Mouse (Mus musculus): ENCODE measurements around the gene Morc1.

Gene Morc1

DNA sequence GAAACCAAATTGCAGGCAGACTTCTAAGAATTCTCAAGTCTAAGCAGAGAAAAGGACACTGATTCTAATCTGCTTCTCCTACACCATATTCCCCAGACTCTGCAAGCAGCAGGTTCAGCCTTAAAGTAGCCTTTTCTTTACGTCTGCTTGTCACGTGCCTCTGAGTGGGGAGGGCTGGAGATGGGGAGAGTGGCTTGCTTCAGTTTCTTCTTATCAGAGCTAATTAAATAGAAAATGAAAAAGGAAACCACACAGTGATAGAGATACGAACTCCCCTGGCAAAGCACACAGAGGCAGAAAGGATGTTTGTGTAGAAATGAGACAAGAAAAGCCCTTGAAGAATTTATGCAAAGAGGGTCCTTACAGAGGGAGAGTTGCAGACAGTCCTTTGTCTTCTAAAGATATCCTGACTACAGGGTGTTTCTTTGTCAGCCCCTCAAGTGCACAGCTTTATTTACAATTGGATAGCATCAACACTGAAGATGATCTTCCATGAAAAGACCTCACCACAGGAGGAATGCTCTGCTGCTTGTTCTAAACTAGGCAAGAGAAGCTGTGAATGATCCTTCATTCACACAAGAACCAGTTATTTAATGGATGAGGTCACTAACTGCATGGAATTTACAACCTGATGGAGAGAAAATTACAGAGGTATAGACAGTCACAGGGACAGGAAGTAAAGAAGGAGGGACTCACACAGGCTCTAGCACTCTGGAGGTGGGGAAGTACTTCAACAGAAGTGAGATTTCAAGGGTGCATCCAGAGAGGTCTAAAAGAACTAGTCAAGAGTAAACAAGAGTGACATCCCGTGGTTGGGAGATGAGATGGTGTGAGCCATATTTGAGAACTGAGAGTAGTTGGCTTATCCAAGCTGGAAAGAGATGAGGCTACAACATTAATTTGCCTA is 44.1 kb downstream of the Morc1 start:
- in situ Hi-C loops (cut with MboI): no loop called here

DNA sequence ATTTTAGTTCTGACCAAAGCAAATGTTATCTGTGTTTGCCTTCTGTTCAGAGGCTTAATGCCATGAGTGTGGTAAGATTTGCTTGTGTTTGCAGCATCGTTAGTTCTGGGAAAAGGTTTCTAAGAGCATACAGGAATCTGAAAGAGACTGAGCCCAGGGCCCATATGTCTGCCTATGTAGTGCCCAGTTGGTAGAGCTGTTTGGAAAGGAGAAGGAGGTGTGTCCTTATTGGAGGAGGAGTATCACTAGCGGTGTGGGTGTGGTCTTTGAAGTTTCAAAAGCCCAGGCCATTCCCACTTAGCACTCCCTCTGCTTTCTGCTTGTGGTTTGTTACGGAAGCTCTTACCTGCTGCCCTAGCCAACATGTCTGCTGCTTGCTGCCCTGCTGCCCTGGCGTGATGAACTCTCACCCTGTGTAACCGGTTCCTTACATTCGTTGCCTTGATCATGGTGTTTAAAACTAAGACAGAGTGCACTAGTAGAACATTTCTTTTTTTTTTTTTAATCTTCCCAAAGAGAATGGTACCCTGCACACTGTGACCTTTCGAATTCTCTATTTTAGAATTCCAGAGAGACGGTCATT is 48.3 kb downstream of the Morc1 start:
- in situ Hi-C loops (cut with MboI): no loop called here

DNA sequence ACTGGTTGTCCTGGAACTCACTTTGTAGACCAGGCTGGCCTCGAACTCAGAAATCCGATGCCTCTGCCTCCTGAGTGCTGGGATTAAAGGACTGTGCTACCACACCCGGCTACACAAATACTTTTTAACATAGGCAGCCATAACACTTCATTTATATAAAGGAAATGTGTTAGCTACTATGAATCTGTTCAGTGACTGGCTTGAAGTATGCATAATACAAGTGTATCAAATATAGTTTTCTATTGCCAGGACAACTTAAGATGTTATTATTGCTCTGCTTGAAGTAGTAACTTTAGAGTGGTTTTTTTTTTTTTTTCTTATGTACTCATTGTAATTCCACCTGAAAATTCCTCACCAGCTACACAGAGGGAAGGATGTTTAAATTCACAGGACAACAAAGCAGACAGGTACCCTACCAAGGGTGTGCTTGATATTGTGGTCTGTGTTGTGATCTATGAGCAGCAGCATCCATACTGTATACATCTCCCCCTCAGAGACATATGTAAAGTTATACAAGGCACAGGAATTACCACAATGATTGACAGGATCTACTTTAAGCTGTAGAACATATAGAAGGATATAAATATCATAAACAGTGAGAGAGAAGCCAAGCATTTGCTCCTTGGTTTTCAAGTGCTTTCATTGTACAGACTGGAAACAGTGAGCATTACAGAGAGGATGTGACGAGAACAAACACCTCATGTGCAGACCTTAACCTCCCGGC is 85.9 kb downstream of the Morc1 start:
- in situ Hi-C loops (cut with MboI): no loop called here

DNA sequence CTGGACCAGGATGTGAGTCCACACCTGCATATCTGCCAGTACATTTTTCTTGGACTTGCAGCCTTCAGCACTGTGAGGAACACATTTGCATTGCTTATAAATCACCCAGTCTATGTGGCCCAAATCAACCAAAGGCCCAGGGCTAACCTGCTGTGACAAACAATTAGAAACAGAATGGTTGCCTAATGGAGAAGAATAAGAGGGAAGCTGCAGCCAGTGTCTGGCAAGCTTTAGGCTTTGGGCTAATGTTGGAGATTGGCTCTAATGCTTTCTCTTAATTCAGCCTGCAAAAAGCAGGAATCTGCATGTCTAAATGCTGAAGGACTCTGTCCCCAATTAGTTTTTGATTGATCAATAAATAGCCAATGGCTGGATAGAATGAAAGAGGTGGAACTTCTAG is 88.5 kb downstream of the Morc1 start:
- in situ Hi-C loops (cut with MboI): no loop called here

DNA sequence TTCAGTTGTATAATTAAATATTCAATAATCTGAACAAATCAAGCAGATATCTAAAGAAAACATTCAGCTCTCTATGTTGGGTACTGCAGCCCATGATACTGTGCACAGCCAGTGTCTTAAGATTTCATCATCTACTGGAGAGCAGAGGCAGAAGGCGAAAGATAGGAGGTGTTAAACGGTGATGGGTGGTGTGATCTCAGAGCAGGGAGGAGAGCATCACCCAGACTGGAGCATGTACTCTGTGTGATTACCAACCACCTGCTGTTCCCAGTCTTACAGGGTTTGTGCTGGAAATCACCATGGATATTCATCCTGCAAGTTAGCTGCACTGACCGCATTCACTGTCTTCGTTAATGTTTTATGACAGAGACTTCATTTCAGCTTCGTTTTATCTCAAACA is 106.1 kb downstream of the Morc1 start:
- in situ Hi-C loops (cut with MboI): no loop called here

DNA sequence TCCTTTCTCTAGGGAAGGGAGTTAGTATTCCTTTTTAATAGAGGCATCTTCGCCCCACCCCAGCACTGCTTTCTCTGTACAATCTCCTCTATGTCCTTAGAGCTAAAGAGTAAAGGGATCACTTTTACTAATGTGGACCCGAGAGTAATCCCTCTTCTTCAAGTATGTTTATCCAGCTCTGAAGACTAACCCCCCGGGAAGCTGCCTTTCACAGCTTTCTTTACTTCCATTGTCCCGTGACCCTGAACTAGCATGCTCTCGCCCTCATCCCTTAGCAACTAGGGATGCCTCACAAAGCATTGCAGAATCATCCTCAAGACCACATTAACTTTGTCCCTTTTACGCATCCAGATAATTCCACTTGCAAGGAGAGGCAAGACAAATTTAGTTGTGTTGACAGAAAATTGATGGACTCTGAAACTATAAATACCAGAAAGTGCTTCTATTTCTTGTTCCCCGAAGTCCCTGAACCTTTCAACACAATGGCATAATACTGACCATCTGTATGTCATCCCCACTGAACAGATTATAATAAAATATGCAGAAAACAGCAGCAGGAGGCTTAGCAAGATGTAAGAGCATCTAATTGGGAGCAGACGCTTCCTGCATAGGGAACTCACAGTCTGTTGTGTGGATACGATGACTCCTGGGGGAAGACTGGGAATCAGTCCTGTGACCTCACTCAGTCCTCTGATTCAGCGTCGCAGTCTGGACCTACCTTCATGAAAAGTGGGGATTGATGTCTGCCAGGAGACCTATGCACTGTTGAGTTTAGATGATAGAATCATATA is 131.4 kb downstream of the Morc1 start:
- in situ Hi-C loops (cut with MboI): no loop called here

DNA sequence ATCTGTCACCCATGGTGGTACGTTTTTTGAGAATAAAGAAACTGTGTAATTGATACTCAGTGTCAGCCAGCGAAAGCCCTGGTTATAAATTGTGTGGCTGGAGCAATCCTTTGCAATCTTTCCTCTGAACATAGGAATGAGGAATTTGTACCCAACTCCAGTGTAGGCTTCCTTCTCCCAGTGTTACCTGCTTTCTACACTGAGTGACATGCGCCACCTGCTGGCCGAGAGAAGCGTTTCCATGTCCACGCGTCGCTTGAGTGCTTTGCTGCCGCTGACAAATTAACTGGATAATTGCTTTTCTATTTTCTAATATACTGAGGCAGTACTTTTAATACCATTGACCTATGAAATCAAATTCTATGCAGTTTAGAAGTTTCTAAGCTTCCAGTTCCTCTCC is 139.3 kb downstream of the Morc1 start:
- in situ Hi-C loops (cut with MboI): no loop called here

DNA sequence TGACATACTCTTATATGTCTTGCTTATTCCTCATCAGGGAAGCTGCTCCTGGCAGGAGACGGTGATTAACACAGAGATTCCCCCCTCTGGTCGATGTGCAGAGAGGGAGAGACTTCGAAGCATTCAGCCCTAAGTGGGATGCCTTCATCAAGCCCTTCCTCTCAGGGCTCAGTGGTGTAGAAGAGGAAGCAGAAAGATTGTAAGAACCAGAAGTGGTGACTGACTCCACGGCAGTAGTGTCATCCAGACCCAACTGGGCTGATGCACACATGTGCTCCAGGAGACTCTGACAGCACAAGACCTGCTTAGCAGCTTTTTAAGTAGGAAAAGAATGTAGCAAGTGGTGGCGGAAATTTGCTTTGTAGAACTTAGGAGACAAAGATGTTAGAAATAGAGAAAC is 143.0 kb downstream of the Morc1 start:
- in situ Hi-C loops (cut with MboI): no loop called here

DNA sequence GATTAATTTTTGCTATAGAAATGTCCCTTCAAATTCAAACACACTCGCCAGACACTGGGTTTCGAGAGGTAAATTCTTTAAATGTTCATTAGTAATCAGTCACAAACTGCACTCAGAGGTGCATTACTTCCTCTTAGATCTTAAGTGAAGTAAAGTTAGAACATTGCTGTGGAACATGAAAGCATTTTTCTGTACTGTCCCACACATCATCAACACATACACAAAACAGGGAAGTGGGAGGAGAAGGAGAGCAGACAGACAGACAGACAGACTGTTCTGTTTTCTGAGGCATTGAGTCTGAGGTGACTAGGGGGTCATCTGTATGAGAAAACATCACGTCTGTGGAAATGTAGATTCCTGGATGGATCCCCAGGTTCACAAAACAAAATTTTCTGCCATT is 143.5 kb downstream of the Morc1 start:
- in situ Hi-C loops (cut with MboI): no loop called here

DNA sequence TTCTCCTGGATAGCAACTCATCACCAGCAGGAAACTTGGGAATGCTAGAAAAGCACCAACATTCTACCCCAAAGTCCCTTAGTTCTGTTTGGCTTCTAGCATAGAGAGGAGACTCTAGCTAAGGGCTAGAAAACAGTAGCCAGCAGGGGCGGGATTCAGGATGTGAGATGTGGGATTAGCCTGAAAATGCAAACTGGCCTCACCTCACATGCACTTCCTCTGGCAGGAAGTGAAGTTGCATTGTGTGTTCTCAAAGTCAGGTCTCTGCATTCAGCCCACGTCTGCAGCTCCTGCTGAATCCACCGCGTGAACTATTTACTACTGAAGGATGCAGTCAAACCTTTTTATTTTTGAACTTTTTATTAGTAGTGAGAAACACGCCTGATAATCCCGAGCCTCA is 154.3 kb downstream of the Morc1 start:
- in situ Hi-C loops (cut with MboI): no loop called here

DNA sequence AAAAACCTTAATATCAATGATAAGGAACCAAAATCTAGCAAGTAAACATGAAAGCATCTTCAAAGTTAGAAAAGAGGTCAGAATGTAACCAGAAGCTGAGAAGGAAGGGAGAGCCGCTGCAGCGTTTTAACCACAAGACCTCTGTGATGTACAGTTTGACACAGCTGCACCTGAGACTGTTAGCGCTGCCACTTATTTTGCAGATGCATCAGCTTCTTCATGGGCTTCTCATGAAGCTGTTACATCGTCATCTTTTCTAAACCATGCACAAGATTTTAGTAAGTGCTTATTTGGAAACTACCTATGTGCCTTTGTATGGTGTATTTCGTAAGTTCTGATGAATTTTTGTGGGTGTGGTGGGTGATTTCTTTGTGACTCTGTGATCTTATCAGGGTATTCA is 163.4 kb downstream of the Morc1 start:
- in situ Hi-C loops (cut with MboI): no loop called here

DNA sequence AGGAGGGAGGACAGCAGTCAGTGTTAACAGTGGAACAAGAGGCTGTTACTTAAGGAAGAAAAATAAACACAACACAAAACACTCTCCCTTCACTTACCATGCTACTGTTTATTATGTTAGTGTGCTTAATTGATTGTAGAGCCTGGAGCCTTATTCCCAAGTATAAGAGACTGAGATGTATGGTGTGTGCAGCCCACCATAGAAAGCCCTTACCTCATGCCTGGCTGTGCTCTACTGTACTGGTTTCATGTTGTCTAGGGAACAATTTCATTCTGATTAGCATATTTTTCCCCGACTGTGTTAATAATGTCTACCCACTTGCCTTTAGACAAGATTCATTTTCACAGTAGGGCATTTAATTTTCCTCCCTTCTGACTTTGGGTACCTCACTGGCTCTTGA is 164.2 kb downstream of the Morc1 start:
- in situ Hi-C loops (cut with MboI): no loop called here

DNA sequence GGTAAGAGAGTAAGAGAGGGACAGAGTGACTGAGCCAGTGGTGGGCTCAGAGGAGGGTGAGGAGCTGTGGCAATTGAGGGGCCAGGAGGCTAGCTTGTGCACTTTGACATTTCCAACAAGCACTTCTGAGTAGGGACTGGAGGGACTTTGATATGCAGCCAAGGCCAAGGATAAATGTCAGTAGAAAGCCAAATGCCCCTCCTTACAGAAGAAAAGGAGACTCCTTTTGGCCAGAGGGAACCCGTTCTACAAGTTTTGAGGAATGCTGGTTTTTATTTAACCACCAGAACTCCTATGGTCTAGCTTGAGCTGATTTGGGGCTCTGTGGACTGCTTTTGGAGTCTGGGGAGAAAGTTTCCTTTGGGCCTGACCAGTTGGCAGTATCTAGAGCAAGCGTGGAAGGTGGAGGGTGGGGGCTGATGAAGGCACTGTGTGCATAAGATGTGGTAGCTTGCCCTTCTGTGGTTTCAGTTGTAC is 172.7 kb downstream of the Morc1 start:
- in situ Hi-C loops (cut with MboI): no loop called here

DNA sequence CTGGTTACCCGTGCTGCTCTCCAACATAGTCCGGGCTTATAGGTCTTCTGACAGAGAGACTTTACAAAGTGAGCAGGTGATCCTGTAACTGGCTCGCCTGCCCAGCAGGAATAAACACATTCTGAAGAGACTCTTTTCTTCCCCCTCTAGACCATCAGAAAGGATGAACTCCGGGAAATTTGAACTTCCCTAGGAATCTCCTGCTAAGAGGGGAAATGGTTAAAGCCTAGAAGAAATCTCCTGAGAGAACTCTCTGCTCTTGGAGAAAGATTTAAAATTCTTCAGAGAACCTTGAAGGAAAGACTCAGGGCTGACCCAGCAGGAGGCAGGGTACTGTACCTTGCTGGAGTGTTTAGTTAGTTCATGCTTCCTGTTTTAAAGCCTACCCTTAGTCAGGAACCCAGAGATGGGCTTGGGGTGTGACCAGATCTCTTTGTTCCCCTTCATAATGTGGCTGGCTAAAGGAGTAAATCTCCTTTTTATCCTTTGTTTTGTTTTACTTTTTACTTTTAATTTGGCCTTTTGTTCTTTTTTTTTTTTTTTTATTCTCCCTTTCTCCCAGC is 175.5 kb downstream of the Morc1 start:
- in situ Hi-C loops (cut with MboI): no loop called here

DNA sequence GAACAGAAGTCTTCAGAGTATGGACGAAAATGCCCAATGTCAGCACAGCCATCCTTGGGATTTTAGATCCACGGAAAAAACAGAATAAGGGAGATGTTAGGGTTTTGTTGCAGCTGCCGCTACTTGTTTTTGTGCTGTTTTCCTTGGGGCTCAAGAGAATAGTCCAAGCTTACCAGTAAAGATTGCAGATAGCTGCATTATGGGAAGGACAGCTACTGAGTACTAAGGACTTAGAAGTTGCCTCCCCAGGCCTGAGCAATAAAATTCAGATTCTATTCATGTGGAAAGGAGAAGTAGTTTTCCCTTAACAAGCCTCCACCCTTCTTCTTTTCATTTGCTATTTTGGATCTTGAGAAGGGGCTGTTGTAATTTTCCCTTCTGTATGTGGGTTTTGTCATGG is 177.2 kb downstream of the Morc1 start:
- in situ Hi-C loops (cut with MboI): no loop called here

DNA sequence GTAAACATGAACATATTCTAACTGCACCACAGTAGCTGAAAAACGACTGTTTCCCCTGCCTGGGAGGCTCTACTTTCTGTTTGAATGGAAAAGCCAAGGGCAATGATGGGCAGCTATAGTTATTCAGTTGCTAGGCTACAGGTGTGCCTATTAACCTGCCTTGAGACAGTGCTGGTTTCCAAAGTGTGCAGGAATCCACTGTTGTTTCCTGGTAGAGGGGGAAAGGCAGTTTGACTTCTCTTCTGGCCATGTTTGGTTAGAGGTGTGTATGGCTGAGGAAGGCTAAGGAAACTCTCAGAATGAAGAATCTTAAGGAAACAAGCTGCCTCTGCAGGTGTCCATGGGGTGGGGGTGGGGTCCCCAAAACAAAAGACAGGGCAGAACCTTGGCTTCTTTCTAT is 179.8 kb downstream of the Morc1 start:
- in situ Hi-C loops (cut with MboI): no loop called here

DNA sequence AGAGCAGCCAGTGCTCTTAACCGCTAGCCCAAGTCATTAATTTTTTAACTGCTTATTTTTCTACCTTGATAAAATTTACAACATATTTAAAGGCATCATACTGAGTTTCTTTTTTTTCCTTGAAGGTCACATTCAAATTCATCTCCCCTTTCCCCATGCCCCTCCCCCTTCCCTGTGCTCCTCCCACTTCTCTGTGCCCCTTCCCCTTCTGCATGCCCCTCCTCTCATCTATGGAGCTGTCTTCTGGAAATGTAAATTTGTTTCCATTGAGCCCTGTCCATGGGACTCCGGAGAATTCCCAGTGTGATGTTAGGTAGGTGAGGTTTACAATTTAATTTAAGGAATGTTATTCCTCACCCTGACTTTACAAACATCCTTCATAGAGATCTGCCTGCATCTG is 180.4 kb downstream of the Morc1 start:
- in situ Hi-C loops (cut with MboI): no loop called here

DNA sequence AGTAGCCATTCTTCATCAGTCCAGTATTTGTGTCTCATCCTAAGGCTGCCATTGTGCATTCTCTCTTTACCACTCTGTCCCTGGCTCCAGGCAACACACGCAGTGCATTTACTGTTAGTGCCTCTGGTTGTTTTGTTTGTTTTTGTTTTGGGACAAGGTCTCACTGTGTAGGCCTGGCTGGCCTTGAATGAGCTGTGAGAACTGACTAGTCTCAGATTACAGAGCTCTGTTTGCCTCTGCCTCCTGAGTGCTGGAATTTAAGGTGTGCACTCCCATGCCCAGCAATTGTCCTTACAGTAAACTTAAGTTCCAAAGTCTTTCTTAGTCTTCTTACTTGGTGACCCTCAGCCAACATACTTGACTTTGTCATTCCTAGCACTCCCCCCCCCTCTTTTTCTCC is 182.7 kb downstream of the Morc1 start:
- in situ Hi-C loops (cut with MboI): no loop called here

DNA sequence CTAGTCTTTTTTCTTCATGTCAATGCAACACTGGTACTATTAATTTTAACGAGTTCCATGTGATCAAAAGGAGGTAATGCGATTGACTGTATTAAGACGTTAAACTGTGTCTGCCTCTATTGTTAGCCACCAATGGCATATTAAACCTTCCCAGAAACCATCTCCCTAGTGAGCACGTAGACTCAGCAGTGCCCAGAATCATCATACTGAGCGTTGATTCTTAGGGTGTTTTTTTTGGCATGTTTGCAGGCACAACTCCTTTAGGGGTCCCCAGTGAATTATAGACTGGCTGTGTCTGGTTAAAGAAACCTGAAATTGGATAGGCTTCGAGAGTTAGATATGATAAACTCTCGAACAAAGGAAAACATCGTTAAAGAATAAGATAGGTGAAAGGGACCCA is 189.5 kb downstream of the Morc1 start:
- in situ Hi-C loops (cut with MboI): no loop called here

DNA sequence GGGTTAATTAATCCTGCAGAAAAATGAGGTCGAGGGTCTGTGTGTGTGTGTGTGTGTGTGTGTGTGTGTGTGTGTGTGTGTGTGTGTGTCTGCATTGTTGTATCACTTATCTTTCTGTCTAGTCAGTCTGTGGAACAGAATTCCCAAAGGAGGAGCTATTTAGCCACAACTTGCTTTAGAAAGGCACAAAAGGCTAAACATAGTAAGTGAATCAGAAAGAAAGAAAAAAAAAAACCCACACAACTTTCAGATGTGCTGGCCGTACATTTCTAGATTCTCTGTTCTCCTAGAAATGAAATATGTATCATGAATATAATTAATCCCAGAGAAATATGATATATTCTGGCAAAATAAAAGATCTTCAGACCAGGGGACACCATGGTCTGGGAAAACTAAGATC is 190.0 kb downstream of the Morc1 start:
- in situ Hi-C loops (cut with MboI): no loop called here

DNA sequence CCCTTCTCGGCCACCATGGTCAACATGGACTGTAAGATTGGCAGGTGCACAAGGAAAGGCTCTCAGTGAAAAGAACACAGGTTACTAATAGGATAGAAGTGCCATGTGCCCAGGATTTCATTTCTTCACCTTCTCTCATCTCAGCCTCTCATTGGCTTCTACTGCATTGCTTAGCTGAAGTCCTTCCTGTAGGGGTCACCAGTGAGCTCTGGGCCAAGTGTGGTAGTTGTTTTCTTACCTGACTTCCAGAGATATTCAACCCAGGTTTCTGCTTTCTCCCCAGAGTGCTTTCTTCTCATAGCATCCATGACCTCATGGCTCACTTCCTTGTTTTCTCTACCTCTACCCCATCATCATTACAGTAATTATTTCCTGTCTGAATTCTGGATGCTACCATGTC is 192.4 kb downstream of the Morc1 start:
- in situ Hi-C loops (cut with MboI): no loop called here

DNA sequence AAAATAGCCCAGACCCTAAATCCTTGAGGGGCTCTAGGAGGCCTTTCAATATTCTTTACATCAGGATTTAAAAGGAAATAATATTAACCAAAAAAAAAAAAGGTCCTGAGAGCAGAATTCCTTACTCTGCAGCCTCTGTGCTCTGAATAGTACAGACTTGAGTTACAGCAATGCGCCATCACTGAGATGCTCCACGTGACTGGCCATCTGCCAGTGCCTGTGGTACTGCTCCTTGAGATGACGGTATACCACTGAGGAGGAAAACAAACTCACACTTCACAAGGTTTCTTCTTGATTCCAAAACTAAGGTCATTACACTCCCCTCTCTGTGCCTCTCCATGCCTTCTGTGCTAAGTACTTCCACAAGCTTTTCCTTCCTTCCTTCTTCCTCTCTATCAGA is 195.1 kb downstream of the Morc1 start:
- in situ Hi-C loops (cut with MboI): no loop called here
